Mouse (Mus musculus) testis, adult 2 months (tissue): ENCODE data around the gene Gm20777. TPM values are rescaled to one million over a fixed set of nuclear protein-coding genes. Genes with fewer than 3 reads are reported as not detected.
"Not testable (repeated sequence)": the region's sequence is repeated elsewhere in the genome, so short reads cannot be mapped to it uniquely, and the experiment has no call there.

Experiments used
- H3K27ac ChIP-seq: fragments of 200-500 bp; 2 replicates; pipeline ENCODE4 v1.5.1; 2012; ENCODE audit warnings: low read depth, low read length; ENCODE audit not compliant: control insufficient read depth, insufficient read depth
- H3K27me3 ChIP-seq: fragments of 200-500 bp; 2 replicates; pipeline ENCODE4 v1.6.1; 2012; ENCODE audit warnings: mild to moderate bottlenecking, low read length, moderate library complexity; ENCODE audit not compliant: control insufficient read depth, insufficient read depth
- H3K36me3 ChIP-seq: fragments of 200-500 bp; 2 replicates; pipeline ENCODE4 v1.6.1; 2012; ENCODE audit warnings: mild to moderate bottlenecking, low read length; ENCODE audit not compliant: control insufficient read depth, insufficient read depth
- H3K4me1 ChIP-seq: fragments of 200-500 bp; 2 replicates; pipeline ENCODE4 v1.6.1; 2012; ENCODE audit warnings: low read length; ENCODE audit not compliant: control insufficient read depth, insufficient read depth
- H3K4me3 ChIP-seq: fragments of 200-500 bp; 2 replicates; pipeline ENCODE4 v1.5.1; 2012; ENCODE audit warnings: low read depth, mild to moderate bottlenecking, low read length, moderate library complexity, mixed read lengths; ENCODE audit not compliant: control insufficient read depth
- polyA plus RNA-seq: library from polyadenylated mRNA; depleted of rRNA; stranded (reverse); fragments of >200 nt; gene quantifications from 2 replicates; pipeline ENCODE4 v1.2.3, GENCODE M21; 2012; rRNA removed

The Gm20777 gene
- 2.2 and 2.4 TPM in 2 replicates for polyA plus RNA-seq

- H3K27ac ChIP-seq, H3K36me3 ChIP-seq, H3K4me3 ChIP-seq, H3K4me1 ChIP-seq, H3K27me3 ChIP-seq: not testable (repeated sequence)
Measured at GRCm38 (mm10) chrY:10752350-10752749, at the start of gene Gm20777. TSS of gene Gm20777 (minus strand) at chrY:10752450.

- not testable (repeated sequence) for H3K36me3 ChIP-seq, H3K27ac ChIP-seq
Measured at GRCm38 (mm10) chrY:10709551-10709950, 42.7 kb downstream of the Gm20777 start.

GRCm38 (mm10) chrY:10708761-10709160 is 43.5 kb downstream of the Gm20777 start:
- not testable (repeated sequence) for H3K4me1 ChIP-seq, H3K4me3 ChIP-seq, H3K27me3 ChIP-seq, H3K36me3 ChIP-seq, H3K27ac ChIP-seq

More at GRCm38 (mm10) chrY:10709551-10709950, 42.7 kb downstream of the Gm20777 start:
- not testable (repeated sequence) for H3K27me3 ChIP-seq, H3K4me1 ChIP-seq, H3K4me3 ChIP-seq

- not testable (repeated sequence) for H3K36me3 ChIP-seq, H3K27me3 ChIP-seq, H3K4me1 ChIP-seq, H3K4me3 ChIP-seq, H3K27ac ChIP-seq
Measured at GRCm38 (mm10) chrY:10708226-10708625, 44.0 kb downstream of the Gm20777 start.

- not testable (repeated sequence) for H3K36me3 ChIP-seq, H3K4me3 ChIP-seq, H3K27me3 ChIP-seq, H3K27ac ChIP-seq, H3K4me1 ChIP-seq
Measured at GRCm38 (mm10) chrY:10706686-10707085, 45.6 kb downstream of the Gm20777 start.

Other genes with a start within 250 kb of the Gm20777 start
- 1.6 and 2.1 TPM in 2 replicates for gene Gm20737, start 216.4 kb downstream of the Gm20777 start, polyA plus RNA-seq
- gene Gm21775, start 199.0 kb downstream of the Gm20777 start, polyA plus RNA-seq = not detected in 2 replicates
- not detected in 2 replicates for gene Gm21900, start 136.1 kb downstream of the Gm20777 start, polyA plus RNA-seq